Mouse (Mus musculus): ENCODE results near the gene Hoxc9. TPM values are rescaled to one million over a fixed set of nuclear protein-coding genes. Genes with fewer than 3 reads are reported as not detected.
A peak's percentile ranks its signal among the peaks of the same experiment; 100 is the strongest.

Gene Hoxc9
- polyA plus RNA-seq, 1 experiment from 2014 or later, result not detected

DNA sequence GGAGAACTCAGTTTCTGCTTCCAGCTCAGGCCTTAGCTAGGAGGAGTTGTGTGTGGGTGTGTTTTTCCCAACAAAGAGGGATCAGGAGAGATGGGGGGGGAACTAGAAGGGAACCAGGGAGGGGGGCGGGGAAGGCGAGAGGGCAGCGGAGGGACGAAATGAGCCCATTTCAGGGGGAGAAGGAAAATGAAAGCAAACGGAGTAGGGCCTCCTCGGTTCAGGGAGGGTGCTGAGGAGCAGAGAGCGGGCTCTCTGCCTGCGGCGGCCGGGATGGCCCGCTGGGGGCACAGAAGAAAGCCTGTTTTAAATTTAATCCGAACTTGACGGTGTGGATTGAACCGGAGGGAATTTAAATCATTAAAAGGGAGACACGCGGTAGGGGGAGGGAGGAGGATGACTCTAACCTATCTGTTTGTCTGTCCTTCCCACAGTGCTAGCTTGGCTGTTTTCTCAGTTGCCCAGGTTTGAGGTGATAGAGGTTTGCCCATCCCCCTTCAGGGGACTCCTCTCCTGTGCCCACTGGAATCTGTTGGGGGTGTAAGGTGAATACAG is 1.3 kb downstream of the Hoxc9 start:
- H3K4me3 ChIP-seq (ENCODE audit: low read depth, low read length), result no peak overlapping the region
- peaks cover 97% of the 10 kb centered on the region for H3K27me3 ChIP-seq (ENCODE audit: control insufficient read depth, insufficient read depth, low read length)
- H3K4me1 ChIP-seq (ENCODE audit: control insufficient read depth, insufficient read depth, low read length), result peaks cover 6% of the 10 kb centered on the region
- H3K27ac ChIP-seq (replicated peaks; ENCODE audit: low read depth, low read length), result no peak overlapping the region
- no peaks in the 10 kb centered on the region for H3K9me3 ChIP-seq (replicated peaks; ENCODE audit: control insufficient read depth, low read length)
- WGBS, result 1% methylated on average over 16 of the region's 16 CpGs
- no peak overlapping the region for H3K9ac ChIP-seq (replicated peaks; ENCODE audit: low read length)
- no peak for DNase-seq (ENCODE audit: low spot score)
- ATAC-seq (replicated peaks; ENCODE audit: insufficient number of reproducible peaks, low FRiP score, low TSS enrichment, low read depth), result no peak
- H3K36me3 ChIP-seq (replicated peaks; ENCODE audit: control insufficient read depth, insufficient read depth, low read depth, low read length), result no peaks in the 10 kb centered on the region
- no peak overlapping the region for H3K4me2 ChIP-seq (ENCODE audit: low read depth, low read length)

DNA sequence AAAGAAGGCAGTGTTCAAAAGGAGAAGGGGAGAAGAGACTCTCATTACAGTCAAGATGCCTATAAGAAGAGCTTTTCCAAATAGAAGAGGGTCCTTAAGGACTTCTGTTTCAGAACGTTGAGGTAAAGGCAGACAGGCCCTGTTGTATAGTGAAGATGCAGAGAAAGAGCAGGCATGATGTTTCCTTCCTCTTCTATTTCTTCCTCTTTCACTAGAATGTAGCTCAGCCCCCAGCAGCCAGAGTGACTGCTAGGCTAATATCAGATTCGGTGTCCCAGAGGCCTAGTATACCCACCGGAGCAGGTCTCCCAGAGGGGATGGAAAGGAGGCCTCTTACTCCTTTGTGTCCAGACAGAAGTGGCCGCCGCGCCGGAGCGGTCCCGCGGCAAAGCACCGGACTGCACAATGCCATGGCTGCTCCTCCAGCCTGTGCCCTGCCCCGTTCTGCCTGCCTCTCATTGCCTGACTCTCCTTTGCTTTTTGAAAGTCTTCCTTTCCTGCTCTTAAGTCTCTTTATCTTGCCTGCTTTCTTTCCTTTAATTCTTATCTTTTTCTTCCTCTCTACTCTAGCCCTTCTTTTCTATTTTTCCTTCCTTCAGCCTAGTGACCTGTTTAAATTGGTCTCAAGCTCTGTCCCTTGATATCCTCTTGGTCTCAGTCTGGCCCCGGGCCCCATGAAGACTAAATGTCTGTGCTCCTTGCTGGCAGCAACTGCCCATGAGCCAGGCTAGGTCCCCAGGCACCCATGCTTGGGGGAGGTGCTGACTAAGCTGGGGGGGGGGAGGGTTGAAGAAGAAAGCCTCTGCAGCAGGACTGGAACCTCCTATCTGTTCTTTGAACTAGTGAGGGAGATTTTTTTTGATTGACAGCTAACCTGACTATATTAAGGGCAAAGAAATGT is 2.6 kb downstream of the Hoxc9 start:
- Histone ChIP-seq H3K9ac (replicated peaks; ENCODE audit: low read length) (no peak overlapping the region), H3K4me2 (ENCODE audit: low read depth, low read length) (no peak overlapping the region), H3K4me1 (ENCODE audit: control insufficient read depth, insufficient read depth, low read length) (peaks cover 6% of the 10 kb centered on the region), H3K27me3 (ENCODE audit: control insufficient read depth, insufficient read depth, low read length) (peaks cover 96% of the 10 kb centered on the region), H3K4me3 (ENCODE audit: low read depth, low read length) (no peak overlapping the region), H3K9me3 (replicated peaks; ENCODE audit: control insufficient read depth, low read length) (no peaks in the 10 kb centered on the region), H3K36me3 (replicated peaks; ENCODE audit: control insufficient read depth, insufficient read depth, low read depth, low read length) (no peaks in the 10 kb centered on the region), H3K27ac (replicated peaks; ENCODE audit: low read depth, low read length) (no peak overlapping the region)
- WGBS, result 1% methylated on average over 13 of the region's 13 CpGs
- ATAC-seq (replicated peaks; ENCODE audit: insufficient number of reproducible peaks, low FRiP score, low TSS enrichment, low read depth) (no peak), DNase-seq (ENCODE audit: low spot score) (no peak)

DNA sequence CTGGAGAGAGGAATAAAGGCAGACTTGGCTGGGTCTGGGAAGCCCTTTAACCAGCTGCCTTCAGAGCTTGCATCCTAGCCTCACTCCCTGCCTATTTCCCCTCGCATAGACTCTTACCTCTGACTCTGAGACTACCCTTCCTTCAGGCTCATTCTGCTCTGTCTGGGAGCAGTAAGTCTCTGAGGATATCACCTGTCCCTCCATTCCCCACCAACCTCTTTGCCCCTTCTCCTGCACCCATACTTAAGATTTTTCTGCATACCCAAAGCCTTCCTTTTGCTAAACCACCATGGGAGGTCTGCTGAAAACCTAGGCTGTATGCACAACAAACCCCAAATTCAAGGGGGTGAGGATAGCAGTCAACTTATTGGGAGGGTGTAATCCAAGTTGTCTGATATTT is 3.7 kb downstream of the Hoxc9 start:
- H3K4me2 ChIP-seq (ENCODE audit: low read depth, low read length), result no peak overlapping the region
- H3K27me3 ChIP-seq (ENCODE audit: control insufficient read depth, insufficient read depth, low read length), result peaks cover 96% of the 10 kb centered on the region
- no peaks in the 10 kb centered on the region for H3K36me3 ChIP-seq (replicated peaks; ENCODE audit: control insufficient read depth, insufficient read depth, low read depth, low read length)
- no peaks in the 10 kb centered on the region for H3K9me3 ChIP-seq (replicated peaks; ENCODE audit: control insufficient read depth, low read length)
- WGBS, result 0% methylated on average over 1 of the region's 1 CpGs
- H3K9ac ChIP-seq (replicated peaks; ENCODE audit: low read length), result no peak overlapping the region
- peaks cover 6% of the 10 kb centered on the region for H3K4me1 ChIP-seq (ENCODE audit: control insufficient read depth, insufficient read depth, low read length)
- DNase-seq (ENCODE audit: low spot score), result no peak
- H3K27ac ChIP-seq (replicated peaks; ENCODE audit: low read depth, low read length), result no peak overlapping the region
- H3K4me3 ChIP-seq (ENCODE audit: low read depth, low read length), result no peak overlapping the region
- ATAC-seq (replicated peaks; ENCODE audit: insufficient number of reproducible peaks, low FRiP score, low TSS enrichment, low read depth), result no peak

DNA sequence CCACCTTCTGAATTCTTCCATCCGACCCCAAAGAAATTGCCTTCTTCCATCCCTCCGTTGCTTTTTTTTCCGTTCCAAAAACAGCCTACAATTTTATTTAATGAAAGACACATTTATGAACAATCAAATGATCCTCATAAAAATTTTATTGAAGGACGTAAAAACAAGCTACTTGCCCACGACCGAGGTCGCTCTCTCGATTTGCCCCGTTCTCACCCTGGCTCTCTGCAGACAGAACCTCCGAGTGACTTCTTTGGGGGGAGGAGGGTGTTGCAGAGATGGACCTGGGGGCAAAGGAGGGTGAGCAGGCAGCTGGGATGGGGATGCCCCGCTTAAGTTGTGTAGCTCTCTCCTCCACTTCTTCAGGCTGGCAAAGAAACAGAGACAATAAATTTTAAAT is 4.1 kb downstream of the Hoxc9 start:
- Histone ChIP-seq H3K9me3 (replicated peaks; ENCODE audit: control insufficient read depth, low read length) (no peaks in the 10 kb centered on the region), H3K4me1 (ENCODE audit: control insufficient read depth, insufficient read depth, low read length) (peaks cover 6% of the 10 kb centered on the region), H3K27ac (replicated peaks; ENCODE audit: low read depth, low read length) (no peak overlapping the region), H3K9ac (replicated peaks; ENCODE audit: low read length) (no peak overlapping the region), H3K36me3 (replicated peaks; ENCODE audit: control insufficient read depth, insufficient read depth, low read depth, low read length) (no peaks in the 10 kb centered on the region), H3K27me3 (ENCODE audit: control insufficient read depth, insufficient read depth, low read length) (peaks cover 96% of the 10 kb centered on the region), H3K4me2 (ENCODE audit: low read depth, low read length) (no peak overlapping the region), H3K4me3 (ENCODE audit: low read depth, low read length) (no peak overlapping the region)
- 2% methylated on average over 11 of the region's 11 CpGs for WGBS
- no peak for ATAC-seq (replicated peaks; ENCODE audit: insufficient number of reproducible peaks, low FRiP score, low TSS enrichment, low read depth)
- DNase-seq (ENCODE audit: low spot score), result no peak

DNA sequence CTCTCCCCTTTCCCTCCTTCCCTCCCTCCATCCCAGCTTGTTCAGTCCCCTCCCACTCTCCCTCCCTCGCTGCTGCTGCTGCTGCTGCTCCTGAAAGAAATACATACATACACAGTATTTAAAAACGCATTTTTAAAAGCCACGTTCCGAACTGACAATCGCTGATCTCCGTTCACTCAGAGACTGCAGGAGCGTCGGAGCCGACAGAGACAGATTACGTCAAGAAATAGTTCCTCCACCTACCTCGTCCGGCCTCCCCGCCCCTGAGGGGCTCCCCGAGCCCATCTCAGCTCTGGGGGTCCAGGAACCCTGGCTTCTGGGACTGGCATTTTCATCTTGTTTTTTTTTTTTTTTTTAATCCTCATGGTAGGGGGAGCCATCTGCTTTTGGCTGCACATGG is 4.7 kb downstream of the Hoxc9 start:
- WGBS, result 0% methylated on average over 14 of the region's 14 CpGs

DNA sequence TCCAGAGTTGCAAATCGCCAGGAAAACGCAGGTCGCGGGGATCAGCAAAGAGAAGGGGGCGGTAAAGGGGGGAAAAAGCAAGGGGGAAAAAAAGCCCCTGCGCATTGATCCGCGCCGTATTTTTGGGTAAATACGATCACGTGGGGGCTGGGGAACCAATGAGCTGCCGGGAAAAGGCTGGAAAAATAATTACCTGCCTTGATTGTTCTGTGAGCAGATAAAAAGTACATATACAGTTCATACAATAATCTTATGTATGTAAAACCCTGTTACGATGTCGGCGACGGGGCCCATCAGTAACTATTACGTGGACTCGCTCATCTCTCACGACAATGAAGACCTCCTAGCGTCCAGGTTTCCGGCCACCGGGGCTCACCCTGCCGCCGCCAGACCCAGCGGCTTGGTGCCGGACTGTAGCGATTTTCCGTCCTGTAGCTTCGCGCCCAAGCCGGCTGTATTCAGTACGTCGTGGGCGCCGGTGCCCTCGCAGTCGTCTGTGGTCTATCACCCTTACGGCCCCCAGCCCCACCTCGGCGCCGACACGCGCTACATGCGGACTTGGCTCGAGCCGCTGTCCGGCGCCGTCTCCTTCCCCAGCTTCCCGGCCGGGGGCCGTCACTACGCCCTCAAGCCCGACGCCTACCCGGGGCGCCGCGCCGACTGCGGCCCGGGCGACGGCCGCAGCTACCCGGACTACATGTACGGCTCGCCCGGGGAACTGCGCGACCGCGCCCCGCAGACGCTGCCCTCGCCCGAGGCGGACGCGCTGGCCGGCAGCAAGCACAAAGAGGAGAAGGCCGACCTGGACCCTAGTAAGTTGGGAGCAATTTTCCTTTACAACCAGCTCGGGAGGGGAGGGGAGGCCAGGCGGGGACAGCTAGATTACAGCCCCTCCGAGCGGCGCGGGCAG is 5.4 kb downstream of the Hoxc9 start:
- Histone ChIP-seq H3K4me1 (ENCODE audit: control insufficient read depth, insufficient read depth, low read length) (peaks cover 6% of the 10 kb centered on the region), H3K36me3 (replicated peaks; ENCODE audit: control insufficient read depth, insufficient read depth, low read depth, low read length) (no peaks in the 10 kb centered on the region), H3K9ac (replicated peaks; ENCODE audit: low read length) (no peak overlapping the region), H3K4me3 (ENCODE audit: low read depth, low read length) (peak overlapping the region; percentile 16; the same call in 1 of the 2 replicates), H3K27me3 (ENCODE audit: control insufficient read depth, insufficient read depth, low read length) (peaks cover 96% of the 10 kb centered on the region), H3K9me3 (replicated peaks; ENCODE audit: control insufficient read depth, low read length) (no peaks in the 10 kb centered on the region), H3K27ac (replicated peaks; ENCODE audit: low read depth, low read length) (no peak overlapping the region), H3K4me2 (ENCODE audit: low read depth, low read length) (peak overlapping the region; percentile 17)
- under 1% methylated on average over 88 of the region's 88 CpGs for WGBS
- no peak for ATAC-seq (replicated peaks; ENCODE audit: insufficient number of reproducible peaks, low FRiP score, low TSS enrichment, low read depth)
- DNase-seq (ENCODE audit: low spot score), result peak; percentile 76

More for the DNA sequence above, 4.7 kb downstream of the Hoxc9 start:
- no peaks in the 10 kb centered on the region for H3K9me3 ChIP-seq (replicated peaks; ENCODE audit: control insufficient read depth, low read length)
- peaks cover 6% of the 10 kb centered on the region for H3K4me1 ChIP-seq (ENCODE audit: control insufficient read depth, insufficient read depth, low read length)
- H3K27me3 ChIP-seq (ENCODE audit: control insufficient read depth, insufficient read depth, low read length), result peaks cover 96% of the 10 kb centered on the region
- H3K27ac ChIP-seq (replicated peaks; ENCODE audit: low read depth, low read length), result no peak overlapping the region
- no peak for ATAC-seq (replicated peaks; ENCODE audit: insufficient number of reproducible peaks, low FRiP score, low TSS enrichment, low read depth)
- DNase-seq (ENCODE audit: low spot score), result no peak
- H3K4me3 ChIP-seq (ENCODE audit: low read depth, low read length), result no peak overlapping the region
- H3K36me3 ChIP-seq (replicated peaks; ENCODE audit: control insufficient read depth, insufficient read depth, low read depth, low read length), result no peaks in the 10 kb centered on the region
- no peak overlapping the region for H3K4me2 ChIP-seq (ENCODE audit: low read depth, low read length)
- H3K9ac ChIP-seq (replicated peaks; ENCODE audit: low read length), result no peak overlapping the region

DNA sequence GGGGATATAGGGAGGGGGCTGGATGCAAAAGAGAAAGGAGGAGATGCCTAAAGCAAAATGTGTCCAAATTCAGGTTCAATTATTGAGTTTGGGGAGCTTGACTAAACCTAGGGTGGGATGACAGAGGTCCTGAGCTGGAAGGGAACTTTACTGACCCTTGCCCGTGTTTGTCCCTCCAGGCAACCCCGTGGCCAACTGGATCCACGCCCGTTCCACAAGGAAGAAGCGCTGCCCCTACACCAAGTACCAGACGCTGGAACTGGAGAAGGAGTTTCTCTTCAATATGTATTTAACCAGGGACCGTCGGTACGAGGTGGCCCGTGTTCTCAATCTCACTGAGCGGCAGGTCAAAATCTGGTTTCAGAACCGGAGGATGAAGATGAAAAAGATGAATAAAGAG is 7.5 kb downstream of the Hoxc9 start:
- Histone ChIP-seq H3K27me3 (ENCODE audit: control insufficient read depth, insufficient read depth, low read length) (peaks cover 96% of the 10 kb centered on the region), H3K9me3 (replicated peaks; ENCODE audit: control insufficient read depth, low read length) (no peaks in the 10 kb centered on the region), H3K27ac (replicated peaks; ENCODE audit: low read depth, low read length) (no peak overlapping the region), H3K4me1 (ENCODE audit: control insufficient read depth, insufficient read depth, low read length) (peaks cover 6% of the 10 kb centered on the region), H3K9ac (replicated peaks; ENCODE audit: low read length) (no peak overlapping the region), H3K4me2 (ENCODE audit: low read depth, low read length) (no peak overlapping the region), H3K4me3 (ENCODE audit: low read depth, low read length) (no peak overlapping the region), H3K36me3 (replicated peaks; ENCODE audit: control insufficient read depth, insufficient read depth, low read depth, low read length) (no peaks in the 10 kb centered on the region)
- 2% methylated on average over 12 of the region's 12 CpGs for WGBS
- no peak for ATAC-seq (replicated peaks; ENCODE audit: insufficient number of reproducible peaks, low FRiP score, low TSS enrichment, low read depth)
- DNase-seq (ENCODE audit: low spot score), result no peak

Data from embryonic facial prominence, embryonic 11.5 days (tissue).